Mouse (Mus musculus) lung, embryonic 14.5 days (tissue): ENCODE results near the gene Mcub. TPM values are rescaled to one million over a fixed set of nuclear protein-coding genes. Genes with fewer than 3 reads are reported as not detected.
A peak's percentile ranks its signal among the peaks of the same experiment; 100 is the strongest.

Source experiments
- ATAC-seq: fragments of 200-750 bp; cut with Nextera tagmentation; 2 replicates; pipeline ENCODE4 v1.8.0; 2017; ENCODE audit warnings: mild to moderate bottlenecking, moderate TSS enrichment, moderate library complexity; ENCODE audit not compliant: insufficient read depth
- DNase-seq: peaks from one replicate; pipeline ENCODE4 v3.0.0-alpha.2; 2015
- H3K27ac ChIP-seq: fragments of 300-500 bp; sonication (generic); 2 replicates; pipeline ENCODE4 v1.5.1; 2014; ENCODE audit warnings: low read depth, mild to moderate bottlenecking, moderate library complexity
- H3K27me3 ChIP-seq: fragments of 300-500 bp; sonication (generic); 2 replicates; pipeline ENCODE4 v1.6.1; 2014; ENCODE audit warnings: low read length, control low read depth; ENCODE audit not compliant: insufficient read depth
- H3K36me3 ChIP-seq: fragments of 300-500 bp; sonication (generic); 2 replicates; pipeline ENCODE4 v1.6.1; 2014; ENCODE audit warnings: control low read depth; ENCODE audit not compliant: insufficient read depth
- H3K4me1 ChIP-seq: fragments of 300-500 bp; sonication (generic); 2 replicates; pipeline ENCODE4 v1.6.1; 2014; ENCODE audit warnings: antibody characterized with exemption, control low read depth; ENCODE audit not compliant: insufficient read depth
- H3K4me2 ChIP-seq: fragments of 300-500 bp; sonication (generic); 2 replicates; pipeline ENCODE4 v1.6.1; 2014; ENCODE audit warnings: mild to moderate bottlenecking
- H3K4me3 ChIP-seq: fragments of 300-500 bp; sonication (generic); 2 replicates; pipeline ENCODE4 v1.5.1; 2014; ENCODE audit warnings: low read depth, low read length
- H3K9ac ChIP-seq: fragments of 300-500 bp; sonication (generic); 2 replicates; pipeline ENCODE4 v1.6.1; 2014
- H3K9me3 ChIP-seq: fragments of 300-500 bp; sonication (generic); 2 replicates; pipeline ENCODE4 v1.6.1; 2016; ENCODE audit warnings: low read depth, low read length, control low read depth
- CTCF ChIP-seq: IDR thresholded peaks from 2 replicates; pipeline ENCODE4 v1.5.1; 2016; ENCODE audit warnings: antibody characterized with exemption, low read depth
- WGBS: fragments of 180-500 bp; shearing (Covaris S2); extraction: QIAGEN DNeasy Blood & Tissue Kit; methylation state at CpG from one replicate; pipeline ENCODE4 v1.1.7; 2014; 5-methylcytosine and 5-hydroxymethylcytosine counted together
- polyA plus RNA-seq: library from polyadenylated mRNA; unstranded; fragments of >200 nt; fragmentation: Nextera tagmentation; extraction: Ambion mirVana; gene quantifications from 2 replicates; pipeline ENCODE4 v1.2.1, GENCODE M21; 2014

Mcub gene
- polyA plus RNA-seq, 1 experiment from 2014 or later: 2.9 TPM

- no peak overlapping the region for H3K27ac ChIP-seq
- no peak overlapping the region for H3K9ac ChIP-seq
- no peak overlapping the region for H3K4me3 ChIP-seq
- 78% methylated on average over 5 of the region's 5 CpGs for WGBS
- TF ChIP-seq CTCF: no peak
- H3K4me1 ChIP-seq: no peaks in the 10 kb centered on the region
- H3K36me3 ChIP-seq: no peaks in the 10 kb centered on the region
- no peaks in the 10 kb centered on the region for H3K27me3 ChIP-seq
- H3K9me3 ChIP-seq: no peaks in the 10 kb centered on the region
- ATAC-seq: no peak
- no peak overlapping the region for H3K4me2 ChIP-seq
- DNase-seq: no peak
These were observed 6.3 kb upstream of the Mcub start for GRCm38 (mm10) chr3:129976317-129976716.

GRCm38 (mm10) chr3:129970529-129971515 lies 816 bp upstream of the Mcub start:
- 12% methylated on average over 19 of the region's 19 CpGs for WGBS

GRCm38 (mm10) chr3:129969031-129969430 lies 975 bp downstream of the Mcub start:
- no peak for DNase-seq
- no peak for ATAC-seq
- 31% methylated on average over 10 of the region's 10 CpGs for WGBS

More at GRCm38 (mm10) chr3:129970529-129971515, 816 bp upstream of the Mcub start:
- no peaks in the 10 kb centered on the region for H3K36me3 ChIP-seq
- H3K27ac ChIP-seq: no peak overlapping the region
- no peaks in the 10 kb centered on the region for H3K9me3 ChIP-seq
- peak overlapping the region; percentile 46; the same call in 1 of the 2 replicates for H3K9ac ChIP-seq
- H3K27me3 ChIP-seq: peaks cover 19% of the 10 kb centered on the region
- H3K4me1 ChIP-seq: peaks cover 10% of the 10 kb centered on the region; the same call in 1 of the 2 replicates
- DNase-seq: peak; percentile 73
- H3K4me3 ChIP-seq: peak overlapping the region; percentile 63
- TF ChIP-seq CTCF: no peak
- ATAC-seq: peak; percentile 39; the same call in 1 of the 2 replicates
- peak overlapping the region; percentile 99 for H3K4me2 ChIP-seq

GRCm38 (mm10) chr3:129967874-129968273 lies 2.1 kb downstream of the Mcub start:
- no peak overlapping the region for H3K9ac ChIP-seq
- H3K36me3 ChIP-seq: no peaks in the 10 kb centered on the region
- H3K4me1 ChIP-seq: peaks cover 10% of the 10 kb centered on the region; the same call in 1 of the 2 replicates
- ATAC-seq: no peak
- TF ChIP-seq CTCF: no peak
- H3K9me3 ChIP-seq: no peaks in the 10 kb centered on the region
- no peak for DNase-seq
- no peak overlapping the region for H3K27ac ChIP-seq
- H3K27me3 ChIP-seq: peaks cover 19% of the 10 kb centered on the region
- WGBS: 63% methylated on average over 9 of the region's 9 CpGs
- no peak overlapping the region for H3K4me2 ChIP-seq
- H3K4me3 ChIP-seq: no peak overlapping the region

More at GRCm38 (mm10) chr3:129969031-129969430, 975 bp downstream of the Mcub start:
- Histone ChIP-seq H3K27me3 (peaks cover 19% of the 10 kb centered on the region), H3K4me3 (peak overlapping the region; percentile 63), H3K9ac (peak overlapping the region; percentile 46; the same call in 1 of the 2 replicates), H3K36me3 (no peaks in the 10 kb centered on the region), H3K4me2 (peak overlapping the region; percentile 99), H3K27ac (no peak overlapping the region), H3K4me1 (peaks cover 10% of the 10 kb centered on the region; the same call in 1 of the 2 replicates), H3K9me3 (no peaks in the 10 kb centered on the region)
- no peak for TF ChIP-seq CTCF

GRCm38 (mm10) chr3:129964681-129965080 lies 5.3 kb downstream of the Mcub start:
- Histone ChIP-seq H3K4me2 (no peak overlapping the region), H3K27me3 (peaks cover 10% of the 10 kb centered on the region), H3K9me3 (no peaks in the 10 kb centered on the region), H3K36me3 (no peaks in the 10 kb centered on the region), H3K4me1 (no peaks in the 10 kb centered on the region), H3K9ac (no peak overlapping the region), H3K4me3 (no peak overlapping the region), H3K27ac (no peak overlapping the region)
- no peak for ATAC-seq
- TF ChIP-seq CTCF: no peak
- no peak for DNase-seq
- WGBS: 85% methylated on average over 8 of the region's 8 CpGs

GRCm38 (mm10) chr3:129962533-129962932 lies 7.5 kb downstream of the Mcub start:
- Histone ChIP-seq H3K36me3 (no peaks in the 10 kb centered on the region), H3K4me3 (no peak overlapping the region), H3K27ac (no peak overlapping the region), H3K4me2 (no peak overlapping the region), H3K9ac (no peak overlapping the region), H3K9me3 (no peaks in the 10 kb centered on the region), H3K27me3 (no peaks in the 10 kb centered on the region), H3K4me1 (no peaks in the 10 kb centered on the region)
- ATAC-seq (no peak), DNase-seq (no peak)
- no peak for TF ChIP-seq CTCF
- 69% methylated on average over 8 of the region's 8 CpGs for WGBS

- Histone ChIP-seq H3K9me3 (no peaks in the 10 kb centered on the region), H3K36me3 (no peaks in the 10 kb centered on the region), H3K4me3 (no peak overlapping the region), H3K4me2 (no peak overlapping the region), H3K27ac (no peak overlapping the region), H3K4me1 (no peaks in the 10 kb centered on the region), H3K9ac (no peak overlapping the region), H3K27me3 (no peaks in the 10 kb centered on the region)
- ATAC-seq (no peak), DNase-seq (no peak)
- no peak for TF ChIP-seq CTCF
- 88% methylated on average over 4 of the region's 4 CpGs for WGBS
These were observed 16.7 kb downstream of the Mcub start for GRCm38 (mm10) chr3:129953296-129953695.
